Mouse (Mus musculus) hindbrain, embryonic 11.5 days (tissue): ENCODE results near the gene Ccdc71. TPM values are rescaled to one million over a fixed set of nuclear protein-coding genes. Genes with fewer than 3 reads are reported as not detected.

Experiments used
- ATAC-seq: fragments of 200-750 bp; cut with Nextera tagmentation; 2 replicates; pipeline ENCODE4 v1.8.0; 2017; ENCODE audit warnings: mild to moderate bottlenecking, moderate TSS enrichment, moderate library complexity; ENCODE audit not compliant: low FRiP score
- DNase-seq: peaks from one replicate; pipeline ENCODE4 v3.0.0-alpha.2; 2015; ENCODE audit warnings: low spot score
- H3K27ac ChIP-seq: fragments of 300-500 bp; sonication (generic); 2 replicates; pipeline ENCODE4 v1.5.1; 2014; ENCODE audit warnings: mild to moderate bottlenecking, low read depth, low read length
- H3K27me3 ChIP-seq: fragments of 300-500 bp; sonication (generic); 2 replicates; pipeline ENCODE4 v1.6.1; 2014; ENCODE audit warnings: mild to moderate bottlenecking, low read length, moderate library complexity, mixed read lengths; ENCODE audit not compliant: control insufficient read depth, insufficient read depth
- H3K36me3 ChIP-seq: fragments of 300-500 bp; sonication (generic); 2 replicates; pipeline ENCODE4 v1.6.1; 2014; ENCODE audit warnings: mild to moderate bottlenecking, low read length, moderate library complexity, mixed read lengths; ENCODE audit not compliant: control insufficient read depth, insufficient read depth
- H3K4me1 ChIP-seq: fragments of 300-500 bp; sonication (generic); replicated peaks from 2 replicates; pipeline ENCODE4 v1.6.1; 2014; ENCODE audit warnings: low read length, mixed read lengths; ENCODE audit not compliant: control insufficient read depth, insufficient read depth
- H3K4me2 ChIP-seq: fragments of 300-500 bp; sonication (generic); replicated peaks from 2 replicates; pipeline ENCODE4 v1.6.1; 2014; ENCODE audit warnings: mild to moderate bottlenecking, low read depth, low read length
- H3K4me3 ChIP-seq: fragments of 300-500 bp; sonication (generic); 2 replicates; pipeline ENCODE4 v1.5.1; 2014; ENCODE audit warnings: low read depth, low read length
- H3K9ac ChIP-seq: fragments of 300-500 bp; sonication (generic); 2 replicates; pipeline ENCODE4 v1.6.1; 2014; ENCODE audit warnings: low read depth, low read length
- H3K9me3 ChIP-seq: fragments of 300-500 bp; sonication (generic); 2 replicates; pipeline ENCODE4 v1.6.1; 2016; ENCODE audit warnings: low read length; ENCODE audit not compliant: control insufficient read depth
- WGBS: fragments of 180-500 bp; shearing (Covaris S2); extraction: QIAGEN DNeasy Blood & Tissue Kit; methylation state at CpG from one replicate; pipeline ENCODE4 v1.1.7; 2014; 5-methylcytosine and 5-hydroxymethylcytosine counted together
- polyA plus RNA-seq: library from polyadenylated mRNA; unstranded; fragments of >200 nt; fragmentation: Nextera tagmentation; extraction: Ambion mirVana; gene quantifications from 2 replicates; pipeline ENCODE4 v1.2.1, GENCODE M21; 2014

The Ccdc71 gene
- polyA plus RNA-seq, 1 experiment from 2014 or later, result 44.1 TPM

- Histone ChIP-seq H3K4me3 (no peak overlapping the region), H3K9me3 (no peaks in the 10 kb centered on the region), H3K9ac (no peak overlapping the region), H3K27ac (no peak overlapping the region), H3K36me3 (peaks cover 36% of the 10 kb centered on the region), H3K27me3 (no peaks in the 10 kb centered on the region), H3K4me2 (no peak overlapping the region), H3K4me1 (no peaks in the 10 kb centered on the region)
- DNase-seq, result no peak
- ATAC-seq, result no peak
- WGBS, result 96% methylated on average over 15 of the region's 15 CpGs
Measured at GRCm38 (mm10) chr9:108499943-108500342, 39.6 kb downstream of the Ccdc71 start.

- H3K9me3 ChIP-seq, result no peaks in the 10 kb centered on the region
- 90% methylated on average over 7 of the region's 7 CpGs for WGBS
- peaks cover under 1% of the 10 kb centered on the region; the same call in 1 of the 2 replicates for H3K36me3 ChIP-seq
- H3K4me3 ChIP-seq, result no peak overlapping the region
- no peaks in the 10 kb centered on the region for H3K27me3 ChIP-seq
- H3K27ac ChIP-seq, result no peak overlapping the region
- ATAC-seq (no peak), DNase-seq (no peak)
- no peak overlapping the region for H3K9ac ChIP-seq
- peaks cover 4% of the 10 kb centered on the region for H3K4me1 ChIP-seq
- peak overlapping the region; percentile 81; the same call in 1 of the 2 replicates for H3K4me2 ChIP-seq
Measured at GRCm38 (mm10) chr9:108506901-108507300, 46.6 kb downstream of the Ccdc71 start.

- ATAC-seq (peak; percentile 98), DNase-seq (peak; percentile 95)
- Histone ChIP-seq H3K36me3 (peaks cover 2% of the 10 kb centered on the region; the same call in 1 of the 2 replicates), H3K27me3 (no peaks in the 10 kb centered on the region), H3K4me1 (peaks cover 4% of the 10 kb centered on the region), H3K9me3 (no peaks in the 10 kb centered on the region), H3K4me2 (peak within 1 kb of the TSS; percentile 81), H3K27ac (peak within 1 kb of the TSS; percentile 56; the same call in 1 of the 2 replicates), H3K9ac (peak within 1 kb of the TSS; percentile 77), H3K4me3 (peak within 1 kb of the TSS; percentile 59)
- 1% methylated on average over 37 of the region's 37 CpGs for WGBS
Measured at GRCm38 (mm10) chr9:108507619-108508434, 47.5 kb downstream of the Ccdc71 start, which contains the start of gene Qars. Qars (plus strand) TSS chr9:108507706.

GRCm38 (mm10) chr9:108508776-108509175, 48.4 kb downstream of the Ccdc71 start:
- H3K4me2 ChIP-seq, result peak overlapping the region; percentile 81
- peaks cover 6% of the 10 kb centered on the region; the same call in 1 of the 2 replicates for H3K36me3 ChIP-seq
- peak overlapping the region; percentile 59; the same call in 1 of the 2 replicates for H3K4me3 ChIP-seq
- no peaks in the 10 kb centered on the region for H3K9me3 ChIP-seq
- no peaks in the 10 kb centered on the region for H3K27me3 ChIP-seq
- ATAC-seq (no peak), DNase-seq (no peak)
- 80% methylated on average over 7 of the region's 7 CpGs for WGBS
- no peak overlapping the region for H3K27ac ChIP-seq
- peaks cover 4% of the 10 kb centered on the region for H3K4me1 ChIP-seq
- H3K9ac ChIP-seq, result peak overlapping the region; percentile 77

Other genes with a start within 250 kb of the Ccdc71 start
- gene Dag1, start 196.6 kb upstream of the Ccdc71 start, polyA plus RNA-seq, result 51.0 and 52.0 TPM in 2 replicates
- 64.5 and 66.4 TPM in 2 replicates for gene Nicn1, start 170.1 kb upstream of the Ccdc71 start, polyA plus RNA-seq
- 20.5 and 23.8 TPM in 2 replicates for gene Amt, start 163.7 kb upstream of the Ccdc71 start, polyA plus RNA-seq
- 270 and 295 TPM in 2 replicates for gene Rhoa, start 154.4 kb upstream of the Ccdc71 start, polyA plus RNA-seq
- gene Tcta, start 154.4 kb upstream of the Ccdc71 start, polyA plus RNA-seq, result 31.0 and 35.0 TPM in 2 replicates
- gene Gpx1, start 121.6 kb upstream of the Ccdc71 start, polyA plus RNA-seq, result 821 and 840 TPM in 2 replicates
- 131 and 143 TPM in 2 replicates for gene Usp4, start 112.7 kb upstream of the Ccdc71 start, polyA plus RNA-seq
- 1.0 and 1.8 TPM in 2 replicates for gene 1700102P08Rik, start 67.7 kb upstream of the Ccdc71 start, polyA plus RNA-seq
- gene Ccdc36, start 32.0 kb upstream of the Ccdc71 start, polyA plus RNA-seq, result 1.3 and 1.6 TPM in 2 replicates
- not detected in 2 replicates for gene BC048562, start 24.0 kb upstream of the Ccdc71 start, polyA plus RNA-seq
- gene Klhdc8b, start 1.1 kb downstream of the Ccdc71 start, polyA plus RNA-seq, result 23.8 and 28.8 TPM in 2 replicates
- gene Lamb2, start 19.2 kb downstream of the Ccdc71 start, polyA plus RNA-seq, result 11.3 and 13.4 TPM in 2 replicates
- 58.9 and 60.4 TPM in 2 replicates for gene Usp19, start 30.1 kb downstream of the Ccdc71 start, polyA plus RNA-seq
- gene Qars, start 47.2 kb downstream of the Ccdc71 start, polyA plus RNA-seq, result 98.1 and 101 TPM in 2 replicates
- 154 and 166 TPM in 2 replicates for gene Qrich1, start 56.3 kb downstream of the Ccdc71 start, polyA plus RNA-seq
- gene Impdh2, start 99.8 kb downstream of the Ccdc71 start, polyA plus RNA-seq, result 163 and 169 TPM in 2 replicates
- 58.8 and 59.4 TPM in 2 replicates for gene Ndufaf3, start 106.9 kb downstream of the Ccdc71 start, polyA plus RNA-seq
- 175 and 177 TPM in 2 replicates for gene Dalrd3, start 109.4 kb downstream of the Ccdc71 start, polyA plus RNA-seq
- gene Wdr6, start 118.2 kb downstream of the Ccdc71 start, polyA plus RNA-seq, result 114 and 124 TPM in 2 replicates
- gene P4htm, start 137.1 kb downstream of the Ccdc71 start, polyA plus RNA-seq, result 6.7 and 8.6 TPM in 2 replicates
- 41.6 and 49.1 TPM in 2 replicates for gene Arih2, start 188.9 kb downstream of the Ccdc71 start, polyA plus RNA-seq
- gene Slc25a20, start 201.6 kb downstream of the Ccdc71 start, polyA plus RNA-seq, result 22.8 and 27.5 TPM in 2 replicates
- 45.0 and 52.0 TPM in 2 replicates for gene Prkar2a, start 228.8 kb downstream of the Ccdc71 start, polyA plus RNA-seq